Comparison of ENCODE assay signal across 32 mouse cellular contexts in the genomic region with DNA sequence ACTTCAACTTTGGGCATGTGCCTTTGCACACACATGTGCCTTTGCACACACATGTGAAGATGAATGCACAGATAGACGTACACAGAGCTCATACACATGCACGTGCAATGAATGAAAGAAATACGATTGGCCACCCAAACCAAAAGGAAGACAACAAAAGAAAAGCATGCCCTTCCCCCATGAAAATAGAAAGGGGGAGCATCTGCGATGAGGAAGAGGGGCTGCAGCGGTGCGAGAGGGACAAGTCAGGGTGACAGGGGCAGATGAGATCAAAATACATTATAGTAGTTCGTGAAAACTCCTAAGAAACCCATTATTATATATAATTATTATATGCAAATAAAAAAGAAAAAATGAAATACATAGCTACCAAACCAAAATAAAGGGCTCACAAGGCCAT.
"Had no signal": no experiment of that assay in that cellular context is flagged by ENCODE, and none has a peak within 500 bp of the region (broad histone marks: within the 10 kb centered on the region; RNA-seq: fewer than 3 reads in every experiment).

No protein-coding gene starts in this region.

- H3K4me3 ChIP-seq: left cerebral cortex, adult 2 months; limb, embryonic 10.5 days; limb, embryonic 12.5 days; limb, embryonic 13.5 days; limb, embryonic 15.5 days; liver, embryonic 12.5 days; liver, embryonic 13.5 days; liver, embryonic 15.5 days; lung, embryonic 15.5 days; megakaryocyte, embryonic 14.5 days; midbrain, embryonic 10.5 days; midbrain, embryonic 12.5 days; midbrain, embryonic 13.5 days; midbrain, embryonic 15.5 days; myocyte; neural tube, embryonic 12.5 days had no signal

- H3K9me3 ChIP-seq: limb, embryonic 10.5 days; limb, embryonic 15.5 days; liver, embryonic 13.5 days; liver, embryonic 15.5 days; lung, embryonic 15.5 days; midbrain, embryonic 13.5 days; midbrain, embryonic 15.5 days; neural tube, embryonic 12.5 days had no signal

- H3K4me2 ChIP-seq: limb, embryonic 12.5 days; limb, embryonic 13.5 days; limb, embryonic 15.5 days; liver, embryonic 11.5 days; liver, embryonic 12.5 days; liver, embryonic 13.5 days; liver, embryonic 15.5 days; lung, embryonic 14.5 days; lung, embryonic 15.5 days; midbrain, embryonic 12.5 days; midbrain, embryonic 13.5 days; midbrain, embryonic 15.5 days; neural tube, embryonic 12.5 days had no signal

- ATAC-seq: liver, embryonic 12.5 days; liver, postnatal 0 days; lung, postnatal 0 days; midbrain, embryonic 13.5 days; midbrain, embryonic 15.5 days; midbrain, embryonic 16.5 days had no signal

- H3K27ac ChIP-seq: left cerebral cortex, adult 2 months; limb, embryonic 10.5 days; limb, embryonic 12.5 days; limb, embryonic 13.5 days; limb, embryonic 15.5 days; liver, embryonic 12.5 days; liver, embryonic 13.5 days; liver, embryonic 14.5 days; liver, embryonic 15.5 days; lung, embryonic 15.5 days; macrophage; midbrain, embryonic 10.5 days; midbrain, embryonic 12.5 days; midbrain, embryonic 13.5 days; midbrain, embryonic 15.5 days; neural tube, embryonic 12.5 days had no signal

- H3K36me3 ChIP-seq: limb, embryonic 10.5 days; limb, embryonic 12.5 days; limb, embryonic 13.5 days; limb, embryonic 15.5 days; liver, embryonic 12.5 days; liver, embryonic 13.5 days; liver, embryonic 15.5 days; lung, embryonic 15.5 days; midbrain, embryonic 10.5 days; midbrain, embryonic 12.5 days; midbrain, embryonic 13.5 days; midbrain, embryonic 15.5 days; neural tube, embryonic 12.5 days had no signal

- H3K4me1 ChIP-seq: limb, embryonic 10.5 days; limb, embryonic 12.5 days; limb, embryonic 13.5 days; limb, embryonic 15.5 days; liver, embryonic 12.5 days; liver, embryonic 13.5 days; liver, embryonic 15.5 days; lung, embryonic 15.5 days; megakaryocyte, embryonic 14.5 days; midbrain, embryonic 10.5 days; midbrain, embryonic 12.5 days; midbrain, embryonic 13.5 days; midbrain, embryonic 15.5 days; neural tube, embryonic 12.5 days had no signal

- DNase-seq: left cerebral cortex, postnatal 4 days; liver; liver, embryonic 13.5 days; liver, postnatal 0 days; lung, adult 18-20 months; lung, adult 2 months; lung, embryonic 14.5 days; lung, postnatal 10 days; lung, postnatal 14 days; lung, postnatal 36 days; lung, postnatal 4 days; midbrain, embryonic 14.5 days had no signal

- H3K9ac ChIP-seq: limb, embryonic 12.5 days; limb, embryonic 13.5 days; limb, embryonic 15.5 days; liver, embryonic 12.5 days; liver, embryonic 13.5 days; liver, embryonic 14.5 days; liver, embryonic 15.5 days; liver, postnatal 0 days; lung, embryonic 14.5 days; lung, embryonic 15.5 days; midbrain, embryonic 12.5 days; midbrain, embryonic 13.5 days; midbrain, embryonic 15.5 days; neural tube, embryonic 12.5 days had no signal

- H3K27me3 ChIP-seq: limb, embryonic 12.5 days; limb, embryonic 13.5 days; limb, embryonic 15.5 days; liver, embryonic 12.5 days; liver, embryonic 13.5 days; liver, embryonic 15.5 days; lung, embryonic 15.5 days; midbrain, embryonic 12.5 days; midbrain, embryonic 13.5 days; midbrain, embryonic 15.5 days; neural tube, embryonic 12.5 days had no signal
